Mouse (Mus musculus): ENCODE measurements around the gene Olfr60. TPM values are rescaled to one million over a fixed set of nuclear protein-coding genes. Genes with fewer than 3 reads are reported as not detected.

Gene Olfr60
- total and polyA plus RNA-seq, 3 experiments, result 0.16 TPM; not detected in 2

GRCm38 (mm10) chr7:140329766-140330304 lies 31.6 kb downstream of the Olfr60 start:
- H3K4me1 ChIP-seq (ENCODE audit: insufficient read depth, low read depth, low read length), result peaks cover 2% of the 10 kb centered on the region; the same call in 1 of the 2 replicates
- ATAC-seq (ENCODE audit: extremely low read depth, insufficient number of reproducible peaks, low FRiP score, poor library complexity, severe bottlenecking) (no peak), DNase-seq (ENCODE audit: low spot score) (no peak)
- H3K9me3 ChIP-seq (replicated peaks), result no peaks in the 10 kb centered on the region
- peaks cover 5% of the 10 kb centered on the region; the same call in 1 of the 2 replicates for H3K27me3 ChIP-seq (ENCODE audit: insufficient read depth, low read length)
- H3K4me3 ChIP-seq (ENCODE audit: low read depth, low read length), result no peak overlapping the region
- H3K36me3 ChIP-seq (replicated peaks), result no peaks in the 10 kb centered on the region
- no peak for TF ChIP-seq POLR2AphosphoS5 (IDR thresholded peaks at IDR 0.05; ENCODE audit: insufficient replicate concordance, low read depth, low read length)
- no peak for TF ChIP-seq GATA2 (IDR thresholded peaks at IDR 0.05; ENCODE audit: borderline replicate concordance, low read depth, low read length)
- no peak for TF ChIP-seq GATA1 (IDR thresholded peaks at IDR 0.05; ENCODE audit: borderline replicate concordance, low read length)
- no peak for TF ChIP-seq TAL1 (conservative IDR thresholded peaks at IDR 0.05; ENCODE audit: low read depth, low read length)
- TF ChIP-seq CTCF (IDR thresholded peaks at IDR 0.05; ENCODE audit: low read depth, low read length), result no peak

DNA sequence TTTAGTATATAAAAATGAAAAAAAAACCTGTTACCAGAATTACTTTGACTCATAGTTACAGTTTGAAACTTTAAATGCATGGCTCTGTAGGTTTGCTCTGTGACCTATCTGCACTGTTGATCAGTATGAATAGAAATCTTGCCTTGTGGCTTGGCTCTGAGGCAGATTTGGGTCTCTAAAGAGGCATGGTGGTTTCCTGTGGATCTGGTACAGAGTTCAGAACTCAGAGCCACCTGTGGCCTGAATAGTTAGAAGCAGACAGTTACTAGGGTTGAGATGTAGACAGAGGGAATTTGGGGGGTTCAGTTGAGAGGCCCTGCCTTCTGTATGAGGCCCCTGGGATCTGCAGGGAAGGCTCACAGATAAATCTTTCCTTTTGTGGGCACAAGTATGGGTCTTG lies 40.3 kb downstream of the Olfr60 start:
- Histone ChIP-seq H3K9me3 (replicated peaks) (no peaks in the 10 kb centered on the region), H3K36me3 (replicated peaks) (no peaks in the 10 kb centered on the region), H3K4me3 (ENCODE audit: low read depth, low read length) (no peak overlapping the region), H3K27me3 (ENCODE audit: insufficient read depth, low read length) (peaks cover 8% of the 10 kb centered on the region), H3K4me1 (ENCODE audit: insufficient read depth, low read depth, low read length) (peaks cover 4% of the 10 kb centered on the region)
- TF ChIP-seq GATA2 (IDR thresholded peaks at IDR 0.05; ENCODE audit: borderline replicate concordance, low read depth, low read length) (no peak), POLR2AphosphoS5 (IDR thresholded peaks at IDR 0.05; ENCODE audit: insufficient replicate concordance, low read depth, low read length) (no peak), TAL1 (conservative IDR thresholded peaks at IDR 0.05; ENCODE audit: low read depth, low read length) (no peak), GATA1 (IDR thresholded peaks at IDR 0.05; ENCODE audit: borderline replicate concordance, low read length) (no peak), CTCF (IDR thresholded peaks at IDR 0.05; ENCODE audit: low read depth, low read length) (no peak)
- ATAC-seq (ENCODE audit: extremely low read depth, insufficient number of reproducible peaks, low FRiP score, poor library complexity, severe bottlenecking) (no peak), DNase-seq (ENCODE audit: low spot score) (no peak)

DNA sequence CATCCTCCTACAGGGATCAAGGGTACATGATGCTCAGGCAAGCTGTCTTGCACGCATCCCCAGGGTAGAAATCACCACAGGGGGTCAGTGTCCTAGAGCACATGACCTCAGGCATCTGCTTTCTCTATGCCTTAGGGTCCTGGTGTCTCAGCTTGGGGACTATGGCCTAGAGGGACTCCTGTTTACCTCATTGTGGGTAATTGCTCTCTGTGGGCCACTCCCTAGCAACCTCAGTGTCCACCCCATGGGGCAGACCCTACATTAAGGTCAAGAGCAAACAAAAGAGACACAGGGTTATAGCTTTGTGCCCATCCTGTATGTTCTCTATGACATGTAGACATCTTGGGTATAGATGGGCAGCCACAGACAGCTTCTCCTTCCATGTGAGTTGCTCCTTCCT lies 40.9 kb downstream of the Olfr60 start, which contains the start of gene Olfr525:
Olfr525 (plus strand) TSS at position 301 of the 400 bp plus-strand sequence.
- DNase-seq (ENCODE audit: low spot score) (no peak), ATAC-seq (ENCODE audit: extremely low read depth, insufficient number of reproducible peaks, low FRiP score, poor library complexity, severe bottlenecking) (no peak)
- Histone ChIP-seq H3K27me3 (ENCODE audit: insufficient read depth, low read length) (peaks cover 8% of the 10 kb centered on the region), H3K9me3 (replicated peaks) (no peaks in the 10 kb centered on the region), H3K4me1 (ENCODE audit: insufficient read depth, low read depth, low read length) (peaks cover 4% of the 10 kb centered on the region), H3K36me3 (replicated peaks) (no peaks in the 10 kb centered on the region), H3K4me3 (ENCODE audit: low read depth, low read length) (no peak within 1 kb of the TSS)
- TF ChIP-seq GATA1 (IDR thresholded peaks at IDR 0.05; ENCODE audit: borderline replicate concordance, low read length) (no peak), GATA2 (IDR thresholded peaks at IDR 0.05; ENCODE audit: borderline replicate concordance, low read depth, low read length) (no peak), TAL1 (conservative IDR thresholded peaks at IDR 0.05; ENCODE audit: low read depth, low read length) (no peak), CTCF (IDR thresholded peaks at IDR 0.05; ENCODE audit: low read depth, low read length) (no peak), POLR2AphosphoS5 (IDR thresholded peaks at IDR 0.05; ENCODE audit: insufficient replicate concordance, low read depth, low read length) (no peak)

DNA sequence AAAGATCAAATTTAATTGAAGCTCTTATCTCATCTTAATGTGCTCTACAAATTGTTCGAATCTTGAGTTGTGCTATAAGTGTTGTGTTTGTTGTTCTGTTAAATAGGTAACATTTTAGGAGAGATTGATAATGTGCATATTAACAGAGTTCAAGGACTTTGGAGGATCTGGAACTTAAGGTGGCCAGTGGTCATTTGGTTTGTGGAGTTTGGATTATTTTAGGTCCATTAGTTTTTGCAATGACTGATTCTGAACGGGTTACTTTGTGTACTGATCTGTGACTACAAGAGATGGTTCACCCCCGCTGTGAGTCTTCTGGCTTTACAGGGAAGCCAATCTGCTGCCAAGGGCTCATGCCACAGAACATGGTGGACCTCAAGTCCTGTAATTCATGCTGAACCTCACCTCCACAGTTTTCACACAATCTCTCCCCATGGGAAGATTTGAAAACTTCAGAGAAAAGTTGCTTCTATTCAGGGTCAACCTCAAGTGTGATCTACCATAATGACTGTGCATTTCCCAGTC lies 41.5 kb downstream of the Olfr60 start:
- no peak for ATAC-seq (ENCODE audit: extremely low read depth, insufficient number of reproducible peaks, low FRiP score, poor library complexity, severe bottlenecking)

DNA sequence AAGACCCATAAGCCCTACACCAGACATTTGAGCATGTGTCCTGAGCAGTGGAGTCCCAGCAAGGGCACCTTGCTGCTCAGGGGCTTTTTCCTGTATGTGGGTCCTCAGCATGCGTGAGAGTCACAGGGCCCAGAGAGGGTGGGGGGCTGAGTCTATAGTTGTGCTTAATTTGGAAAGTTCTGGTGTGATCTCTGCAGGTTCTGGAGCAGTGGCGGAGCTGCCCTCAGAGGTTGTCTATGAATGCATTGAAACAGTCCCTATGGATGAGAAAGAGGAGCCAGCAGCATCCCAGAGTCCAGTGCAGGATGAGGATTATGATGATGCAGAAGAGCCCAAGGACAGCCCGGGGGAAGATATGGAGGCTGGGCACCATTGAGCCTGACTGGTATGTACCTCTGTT lies 62.1 kb downstream of the Olfr60 start:
- ATAC-seq (ENCODE audit: extremely low read depth, insufficient number of reproducible peaks, low FRiP score, poor library complexity, severe bottlenecking) (no peak), DNase-seq (ENCODE audit: low spot score) (no peak)
- no peaks in the 10 kb centered on the region for H3K9me3 ChIP-seq (replicated peaks)
- H3K4me3 ChIP-seq (ENCODE audit: low read depth, low read length), result no peak overlapping the region
- no peaks in the 10 kb centered on the region for H3K4me1 ChIP-seq (ENCODE audit: insufficient read depth, low read depth, low read length)
- no peaks in the 10 kb centered on the region for H3K36me3 ChIP-seq (replicated peaks)
- peaks cover 26% of the 10 kb centered on the region for H3K27me3 ChIP-seq (ENCODE audit: insufficient read depth, low read length)
- TF ChIP-seq CTCF (IDR thresholded peaks at IDR 0.05; ENCODE audit: low read depth, low read length), result no peak
- no peak for TF ChIP-seq POLR2AphosphoS5 (IDR thresholded peaks at IDR 0.05; ENCODE audit: insufficient replicate concordance, low read depth, low read length)
- no peak for TF ChIP-seq GATA2 (IDR thresholded peaks at IDR 0.05; ENCODE audit: borderline replicate concordance, low read depth, low read length)
- TF ChIP-seq TAL1 (conservative IDR thresholded peaks at IDR 0.05; ENCODE audit: low read depth, low read length), result no peak
- no peak for TF ChIP-seq GATA1 (IDR thresholded peaks at IDR 0.05; ENCODE audit: borderline replicate concordance, low read length)

More for the DNA sequence above, 41.5 kb downstream of the Olfr60 start:
- DNase-seq (ENCODE audit: low spot score), result no peak
- Histone ChIP-seq H3K4me1 (ENCODE audit: insufficient read depth, low read depth, low read length) (peaks cover 4% of the 10 kb centered on the region), H3K27me3 (ENCODE audit: insufficient read depth, low read length) (peaks cover 8% of the 10 kb centered on the region), H3K4me3 (ENCODE audit: low read depth, low read length) (no peak overlapping the region), H3K36me3 (replicated peaks) (no peaks in the 10 kb centered on the region), H3K9me3 (replicated peaks) (no peaks in the 10 kb centered on the region)
- TF ChIP-seq POLR2AphosphoS5 (IDR thresholded peaks at IDR 0.05; ENCODE audit: insufficient replicate concordance, low read depth, low read length) (no peak), CTCF (IDR thresholded peaks at IDR 0.05; ENCODE audit: low read depth, low read length) (no peak), GATA1 (IDR thresholded peaks at IDR 0.05; ENCODE audit: borderline replicate concordance, low read length) (no peak), TAL1 (conservative IDR thresholded peaks at IDR 0.05; ENCODE audit: low read depth, low read length) (no peak), GATA2 (IDR thresholded peaks at IDR 0.05; ENCODE audit: borderline replicate concordance, low read depth, low read length) (no peak)

DNA sequence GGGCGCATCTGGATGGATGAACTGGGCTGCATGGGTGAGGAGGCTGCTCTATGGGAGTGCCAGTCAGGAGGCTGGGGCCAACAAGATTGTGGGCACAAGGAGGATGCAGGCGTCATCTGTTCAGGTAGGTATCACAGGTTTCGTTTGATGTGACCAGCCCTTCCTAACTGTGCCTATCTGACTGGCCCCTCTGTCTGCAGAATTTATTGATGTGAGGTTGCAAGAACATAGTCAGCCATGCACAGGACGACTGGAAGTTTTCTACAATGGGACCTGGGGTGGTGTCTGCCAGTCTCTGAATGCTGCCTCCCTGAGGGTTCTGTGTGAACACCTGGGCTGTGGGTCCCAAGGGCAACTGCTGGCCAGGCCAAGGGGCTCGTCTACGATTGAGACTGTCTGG lies 64.6 kb downstream of the Olfr60 start:
- DNase-seq (ENCODE audit: low spot score) (no peak), ATAC-seq (ENCODE audit: extremely low read depth, insufficient number of reproducible peaks, low FRiP score, poor library complexity, severe bottlenecking) (no peak)
- Histone ChIP-seq H3K36me3 (replicated peaks) (no peaks in the 10 kb centered on the region), H3K9me3 (replicated peaks) (no peaks in the 10 kb centered on the region), H3K4me1 (ENCODE audit: insufficient read depth, low read depth, low read length) (no peaks in the 10 kb centered on the region), H3K27me3 (ENCODE audit: insufficient read depth, low read length) (peaks cover 26% of the 10 kb centered on the region), H3K4me3 (ENCODE audit: low read depth, low read length) (no peak overlapping the region)
- no peak for TF ChIP-seq GATA2 (IDR thresholded peaks at IDR 0.05; ENCODE audit: borderline replicate concordance, low read depth, low read length)
- no peak for TF ChIP-seq CTCF (IDR thresholded peaks at IDR 0.05; ENCODE audit: low read depth, low read length)
- TF ChIP-seq GATA1 (IDR thresholded peaks at IDR 0.05; ENCODE audit: borderline replicate concordance, low read length), result no peak
- TF ChIP-seq TAL1 (conservative IDR thresholded peaks at IDR 0.05; ENCODE audit: low read depth, low read length), result no peak
- TF ChIP-seq POLR2AphosphoS5 (IDR thresholded peaks at IDR 0.05; ENCODE audit: insufficient replicate concordance, low read depth, low read length), result no peak

Measured in G1E (cell line).